Mouse (Mus musculus): ENCODE results near the gene Nudt9. TPM values are rescaled to one million over a fixed set of nuclear protein-coding genes. Genes with fewer than 3 reads are reported as not detected.
A peak's percentile ranks its signal among the peaks of the same experiment; 100 is the strongest.

Nudt9 gene
- polyA plus RNA-seq, 1 experiment from 2014 or later, result 71.7 TPM

DNA sequence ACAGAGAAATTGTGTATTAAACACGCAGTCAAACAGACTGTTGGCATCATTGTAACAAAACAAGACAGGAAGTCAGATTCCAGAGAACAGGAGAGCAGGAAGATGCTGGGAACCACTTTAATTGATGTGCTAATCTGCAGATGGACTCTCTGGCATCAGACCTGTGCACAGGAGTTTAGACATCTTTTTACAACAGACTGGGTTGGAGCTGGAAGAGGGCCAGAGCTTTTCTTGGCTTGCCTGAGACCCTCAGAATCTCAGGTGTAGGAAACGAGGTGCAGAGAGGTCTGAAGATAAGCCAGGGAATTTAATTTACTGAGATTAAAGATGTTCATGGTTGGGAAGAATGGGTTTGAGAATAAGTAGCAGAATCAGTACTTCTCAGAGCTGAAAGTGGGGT, 43.6 kb downstream of the Nudt9 start:
- Histone ChIP-seq H3K9ac (ENCODE audit: low read depth, low read length) (no peak overlapping the region), H3K27ac (ENCODE audit: low read depth, low read length) (no peak overlapping the region), H3K27me3 (replicated peaks; ENCODE audit: control insufficient read depth, insufficient read depth, low read length) (no peaks in the 10 kb centered on the region), H3K4me1 (ENCODE audit: control insufficient read depth, insufficient read depth, low read depth, low read length) (no peaks in the 10 kb centered on the region), H3K9me3 (ENCODE audit: control insufficient read depth, low read length) (no peaks in the 10 kb centered on the region), H3K4me3 (ENCODE audit: low read length) (no peak overlapping the region), H3K36me3 (ENCODE audit: control insufficient read depth, insufficient read depth, low read length) (peaks cover 6% of the 10 kb centered on the region; the same call in 1 of the 2 replicates), H3K4me2 (ENCODE audit: low read length) (no peak overlapping the region)
- WGBS, result 85% methylated on average over 2 of the region's 2 CpGs
- no peak for ATAC-seq

DNA sequence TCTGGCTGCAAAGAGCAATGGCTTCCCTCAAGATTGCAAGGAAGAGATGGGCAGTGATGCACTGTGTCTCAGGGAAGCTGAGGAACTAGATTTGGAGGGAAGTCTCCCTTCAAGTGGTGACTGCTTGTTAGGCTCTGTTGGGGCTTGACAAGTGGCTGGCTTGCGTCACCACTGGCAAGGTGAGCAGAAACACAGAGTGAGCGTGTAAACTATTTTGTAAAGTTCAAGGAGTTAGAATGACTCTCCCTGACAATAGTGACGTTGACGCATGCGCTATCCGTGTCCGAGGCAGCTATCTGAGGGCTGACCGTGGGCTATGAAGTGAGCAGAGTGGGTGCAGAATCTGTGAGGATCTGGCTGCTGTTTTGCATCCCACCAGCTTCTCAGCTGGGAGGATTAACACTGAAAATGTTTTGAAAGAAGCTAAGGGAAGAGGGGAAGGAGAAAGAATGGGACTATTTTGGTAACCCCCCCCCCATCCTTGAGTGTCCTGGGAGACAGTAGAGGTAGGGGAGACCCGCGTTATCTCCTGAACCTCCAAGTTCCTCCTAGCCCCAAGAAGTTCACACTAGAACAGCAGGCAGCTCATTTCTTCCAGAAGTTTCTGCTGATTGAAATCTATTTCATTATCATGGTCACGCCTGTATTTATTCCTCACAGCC, 49.4 kb downstream of the Nudt9 start:
- no peaks in the 10 kb centered on the region for H3K36me3 ChIP-seq (ENCODE audit: control insufficient read depth, insufficient read depth, low read length)
- no peak overlapping the region for H3K4me2 ChIP-seq (ENCODE audit: low read length)
- H3K27ac ChIP-seq (ENCODE audit: low read depth, low read length), result 0 out of 2 replicates have a peak overlapping the region, but pooled peaks have one; percentile 44
- no peak overlapping the region for H3K4me3 ChIP-seq (ENCODE audit: low read length)
- no peaks in the 10 kb centered on the region for H3K9me3 ChIP-seq (ENCODE audit: control insufficient read depth, low read length)
- no peaks in the 10 kb centered on the region for H3K4me1 ChIP-seq (ENCODE audit: control insufficient read depth, insufficient read depth, low read depth, low read length)
- 82% methylated on average over 11 of the region's 11 CpGs for WGBS
- no peak overlapping the region for H3K9ac ChIP-seq (ENCODE audit: low read depth, low read length)
- ATAC-seq, result no peak
- H3K27me3 ChIP-seq (replicated peaks; ENCODE audit: control insufficient read depth, insufficient read depth, low read length), result no peaks in the 10 kb centered on the region

DNA sequence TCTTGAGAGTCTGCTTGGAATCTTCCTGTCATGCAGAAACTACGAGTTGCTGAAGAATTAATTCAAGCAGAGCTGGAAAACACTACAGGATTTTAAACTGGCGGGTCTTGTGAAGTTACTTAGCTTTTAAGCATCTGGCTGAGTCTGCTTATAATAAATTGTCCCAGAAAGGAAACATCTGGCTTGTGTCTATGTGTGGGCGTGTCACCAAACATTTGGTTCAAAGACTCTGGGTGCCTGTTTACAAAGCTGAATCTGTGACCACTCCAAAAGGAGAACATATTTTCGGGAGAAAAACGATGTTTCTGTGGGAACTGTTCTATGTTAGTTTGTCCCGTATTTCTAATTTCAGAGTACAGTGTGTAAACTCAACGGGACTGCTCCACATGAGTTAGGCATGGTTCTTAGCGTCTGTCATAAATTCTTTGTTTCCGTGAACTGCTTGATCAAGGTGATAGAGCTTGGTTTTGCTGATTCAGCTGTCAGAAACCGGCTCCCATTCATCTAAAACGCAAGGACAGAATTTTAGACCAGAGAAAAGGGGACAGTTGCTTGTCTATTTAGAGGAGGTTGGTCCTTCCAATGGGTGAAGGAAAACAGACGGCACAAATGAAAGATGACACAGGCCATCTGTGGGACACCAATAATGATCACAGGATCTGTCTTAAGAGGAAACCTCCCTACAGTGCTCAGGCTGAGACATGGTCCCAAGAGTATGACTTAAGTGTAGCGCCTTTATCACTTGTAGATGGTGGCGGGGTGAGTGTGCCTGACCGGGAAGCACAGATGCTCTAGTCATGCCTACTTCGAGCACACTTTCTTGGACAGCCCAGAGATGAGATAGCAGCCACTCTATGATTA, 50.2 kb downstream of the Nudt9 start:
- no peaks in the 10 kb centered on the region for H3K36me3 ChIP-seq (ENCODE audit: control insufficient read depth, insufficient read depth, low read length)
- H3K4me3 ChIP-seq (ENCODE audit: low read length), result no peak overlapping the region
- H3K27me3 ChIP-seq (replicated peaks; ENCODE audit: control insufficient read depth, insufficient read depth, low read length), result no peaks in the 10 kb centered on the region
- H3K4me2 ChIP-seq (ENCODE audit: low read length), result no peak overlapping the region
- 81% methylated on average over 16 of the region's 16 CpGs for WGBS
- no peak overlapping the region for H3K9ac ChIP-seq (ENCODE audit: low read depth, low read length)
- ATAC-seq, result no peak
- H3K4me1 ChIP-seq (ENCODE audit: control insufficient read depth, insufficient read depth, low read depth, low read length), result no peaks in the 10 kb centered on the region
- H3K27ac ChIP-seq (ENCODE audit: low read depth, low read length), result 0 out of 2 replicates have a peak overlapping the region, but pooled peaks have one; percentile 44
- H3K9me3 ChIP-seq (ENCODE audit: control insufficient read depth, low read length), result no peaks in the 10 kb centered on the region

DNA sequence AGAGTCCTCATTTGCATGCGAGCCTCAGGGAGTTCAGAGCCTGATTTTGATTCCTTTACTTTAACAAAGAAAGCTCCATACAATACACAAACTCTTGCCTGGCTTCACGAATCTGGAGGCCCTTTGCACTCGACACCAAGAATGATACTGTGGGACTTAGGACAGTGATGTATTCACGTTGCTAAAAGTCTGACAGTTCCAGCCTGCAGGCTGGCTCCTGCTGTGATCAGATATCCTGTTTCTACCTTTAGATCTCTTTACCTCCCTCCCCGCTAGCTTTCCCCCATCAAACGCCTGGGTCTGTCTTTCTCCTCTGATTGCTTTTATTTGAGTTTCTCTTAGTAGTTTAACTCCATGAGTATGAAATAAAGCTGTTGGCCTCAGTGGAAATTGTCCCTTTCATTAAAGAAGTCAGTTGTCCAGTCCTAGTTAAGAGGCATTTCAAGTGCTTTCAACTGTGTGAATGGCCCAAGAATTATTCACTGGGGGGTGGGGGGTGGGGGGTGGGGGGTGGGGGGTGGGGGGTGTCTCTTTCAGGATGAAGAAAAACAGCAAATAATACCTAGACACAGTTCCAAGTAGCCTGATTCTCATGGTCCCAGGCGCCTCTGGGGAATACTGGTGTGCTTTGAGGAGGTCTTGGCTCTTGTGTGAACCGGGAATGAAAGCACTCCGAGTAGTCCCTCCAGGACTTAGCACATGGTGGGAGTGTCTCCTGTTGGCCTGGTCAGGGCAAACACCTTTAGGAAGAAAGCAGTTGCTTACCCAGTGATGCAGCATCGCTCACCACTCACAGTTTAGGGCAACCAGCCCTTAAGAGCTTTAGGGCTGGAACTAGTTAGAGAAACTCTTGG, 55.8 kb downstream of the Nudt9 start:
- H3K36me3 ChIP-seq (ENCODE audit: control insufficient read depth, insufficient read depth, low read length), result no peaks in the 10 kb centered on the region
- ATAC-seq, result peak; percentile 82
- H3K9me3 ChIP-seq (ENCODE audit: control insufficient read depth, low read length), result no peaks in the 10 kb centered on the region

DNA sequence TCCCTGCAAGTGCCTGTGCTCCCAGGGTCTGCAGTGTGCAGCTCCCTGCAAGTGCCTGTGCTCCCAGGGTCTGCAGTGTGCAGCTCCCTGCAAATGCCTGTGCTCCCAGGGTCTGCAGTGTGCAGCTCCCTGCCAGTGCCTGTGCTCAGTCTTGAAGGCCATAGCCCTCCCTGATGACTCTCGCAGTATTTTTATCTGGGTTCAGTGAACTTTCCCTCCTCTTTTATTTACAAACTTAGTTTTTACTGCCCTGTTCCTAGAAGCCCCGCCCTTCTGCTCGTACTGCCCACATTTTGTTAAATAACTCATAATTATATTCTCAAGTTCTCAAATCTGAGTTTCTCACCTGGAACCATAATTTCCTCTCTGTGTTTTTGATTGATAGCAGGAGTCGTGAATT, 57.1 kb downstream of the Nudt9 start:
- Histone ChIP-seq H3K9ac (ENCODE audit: low read depth, low read length) (no peak overlapping the region), H3K36me3 (ENCODE audit: control insufficient read depth, insufficient read depth, low read length) (no peaks in the 10 kb centered on the region), H3K4me1 (ENCODE audit: control insufficient read depth, insufficient read depth, low read depth, low read length) (peaks cover 9% of the 10 kb centered on the region), H3K4me2 (ENCODE audit: low read length) (no peak overlapping the region), H3K27me3 (replicated peaks; ENCODE audit: control insufficient read depth, insufficient read depth, low read length) (no peaks in the 10 kb centered on the region), H3K4me3 (ENCODE audit: low read length) (no peak overlapping the region), H3K27ac (ENCODE audit: low read depth, low read length) (peak overlapping the region; percentile 71; the same call in 1 of the 2 replicates), H3K9me3 (ENCODE audit: control insufficient read depth, low read length) (no peaks in the 10 kb centered on the region)
- 75% methylated on average over 4 of the region's 4 CpGs for WGBS
- no peak for ATAC-seq

More for the DNA sequence above, 55.8 kb downstream of the Nudt9 start:
- Histone ChIP-seq H3K9ac (ENCODE audit: low read depth, low read length) (no peak overlapping the region; the same call in 1 of the 2 replicates), H3K27ac (ENCODE audit: low read depth, low read length) (peak overlapping the region; percentile 71), H3K4me1 (ENCODE audit: control insufficient read depth, insufficient read depth, low read depth, low read length) (peaks cover 4% of the 10 kb centered on the region; the same call in 1 of the 2 replicates), H3K27me3 (replicated peaks; ENCODE audit: control insufficient read depth, insufficient read depth, low read length) (no peaks in the 10 kb centered on the region), H3K4me3 (ENCODE audit: low read length) (no peak overlapping the region), H3K4me2 (ENCODE audit: low read length) (no peak overlapping the region)
- 15% methylated on average over 10 of the region's 10 CpGs for whole genome bisulfite sequencing

DNA sequence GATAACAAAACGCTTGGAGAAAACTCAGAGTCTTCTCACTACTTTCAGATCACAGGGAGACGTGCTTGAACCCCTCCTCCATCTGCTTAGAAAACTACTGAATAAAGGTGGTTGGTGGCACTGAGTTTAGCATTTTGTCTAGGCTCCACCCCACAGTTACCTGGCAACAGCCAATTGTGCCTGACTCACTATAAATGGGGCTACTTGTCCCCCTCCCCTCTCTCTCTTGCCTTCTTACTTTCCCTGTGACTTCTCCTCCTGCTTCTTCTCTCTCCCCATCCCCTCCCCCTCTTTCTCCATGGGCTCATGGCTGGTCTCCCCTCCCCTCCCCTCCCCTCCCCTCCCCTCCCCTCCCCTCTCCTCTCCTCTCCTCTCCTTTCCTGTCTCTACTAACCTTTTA, 58.0 kb downstream of the Nudt9 start:
- Histone ChIP-seq H3K27me3 (replicated peaks; ENCODE audit: control insufficient read depth, insufficient read depth, low read length) (no peaks in the 10 kb centered on the region), H3K36me3 (ENCODE audit: control insufficient read depth, insufficient read depth, low read length) (no peaks in the 10 kb centered on the region)

DNA sequence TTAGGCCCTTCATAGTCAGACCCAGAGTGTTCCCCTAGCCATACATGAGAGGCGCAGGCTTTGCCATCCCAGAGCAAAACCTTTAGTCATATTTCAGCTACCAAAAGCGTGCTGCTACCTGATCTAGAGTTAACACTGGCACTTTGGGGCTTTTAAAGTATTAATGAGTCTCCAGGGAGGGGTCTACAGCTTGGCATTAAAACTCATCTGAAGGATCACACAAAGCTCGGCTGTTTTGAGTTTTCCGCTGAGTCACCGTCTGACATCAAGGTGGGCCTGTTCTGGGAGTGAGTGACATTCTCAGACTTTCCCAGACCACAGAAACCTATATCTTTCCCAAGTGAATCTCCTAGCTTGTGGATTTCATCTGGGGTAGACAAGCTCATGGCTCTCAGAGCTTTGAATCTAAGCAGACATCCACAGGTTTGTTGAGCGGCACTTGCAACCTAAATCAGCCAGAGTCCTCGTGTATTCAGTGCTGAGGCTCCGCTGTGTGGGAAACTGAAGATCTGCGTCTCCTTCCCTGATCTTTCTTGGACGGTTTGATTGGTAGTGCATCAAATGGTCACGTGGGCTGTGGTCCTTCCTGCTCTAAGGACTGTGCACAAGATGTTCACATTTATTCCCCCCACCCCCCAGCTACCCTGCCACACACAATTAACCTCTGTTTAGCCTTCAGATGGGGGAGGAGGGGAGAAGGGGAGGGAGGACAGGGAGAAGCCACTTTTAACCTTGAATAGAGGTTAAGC, 62.2 kb downstream of the Nudt9 start:
- peak overlapping the region; percentile 53 for H3K4me2 ChIP-seq (ENCODE audit: low read length)
- peak overlapping the region; percentile 83 for H3K27ac ChIP-seq (ENCODE audit: low read depth, low read length)
- H3K27me3 ChIP-seq (replicated peaks; ENCODE audit: control insufficient read depth, insufficient read depth, low read length), result no peaks in the 10 kb centered on the region
- no peaks in the 10 kb centered on the region for H3K9me3 ChIP-seq (ENCODE audit: control insufficient read depth, low read length)
- peak overlapping the region; percentile 51; the same call in 1 of the 2 replicates for H3K9ac ChIP-seq (ENCODE audit: low read depth, low read length)
- peaks cover 35% of the 10 kb centered on the region for H3K4me1 ChIP-seq (ENCODE audit: control insufficient read depth, insufficient read depth, low read depth, low read length)
- 33% methylated on average over 11 of the region's 11 CpGs for WGBS
- no peaks in the 10 kb centered on the region for H3K36me3 ChIP-seq (ENCODE audit: control insufficient read depth, insufficient read depth, low read length)
- ATAC-seq, result peak; percentile 48
- H3K4me3 ChIP-seq (ENCODE audit: low read length), result peak overlapping the region; percentile 25

More for the DNA sequence above, 58.0 kb downstream of the Nudt9 start:
- Histone ChIP-seq H3K27ac (ENCODE audit: low read depth, low read length) (no peak overlapping the region), H3K9me3 (ENCODE audit: control insufficient read depth, low read length) (no peaks in the 10 kb centered on the region), H3K9ac (ENCODE audit: low read depth, low read length) (no peak overlapping the region), H3K4me3 (ENCODE audit: low read length) (no peak overlapping the region), H3K4me2 (ENCODE audit: low read length) (no peak overlapping the region), H3K4me1 (ENCODE audit: control insufficient read depth, insufficient read depth, low read depth, low read length) (peaks cover 19% of the 10 kb centered on the region)
- no peak for ATAC-seq
- WGBS, result 37% methylated on average over 2 of the region's 2 CpGs

DNA sequence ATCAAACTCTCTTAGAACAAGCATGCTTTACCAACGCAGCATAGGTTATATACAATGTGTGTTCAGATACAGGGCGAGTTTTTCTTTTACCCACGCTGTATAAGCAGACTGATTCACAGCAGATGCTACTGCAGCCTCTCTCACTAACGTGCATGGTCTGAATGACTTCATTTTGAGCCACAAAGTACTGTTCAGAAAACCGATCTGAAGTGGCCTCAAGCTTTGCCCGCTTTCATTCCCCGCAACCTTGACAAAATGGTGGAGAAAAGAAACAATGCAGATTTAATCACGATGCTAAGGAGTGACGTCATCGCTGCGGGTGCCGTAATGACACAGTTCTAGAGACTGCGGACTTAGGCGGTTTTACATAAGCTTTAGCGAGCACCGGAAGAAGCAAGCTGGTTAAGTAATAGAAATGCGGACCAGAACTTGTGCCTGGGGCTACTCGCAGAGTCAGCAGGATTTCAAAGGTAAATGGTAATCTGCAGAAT, 62.8 kb downstream of the Nudt9 start:
- peak; percentile 29 for ATAC-seq
- H3K9me3 ChIP-seq (ENCODE audit: control insufficient read depth, low read length), result no peaks in the 10 kb centered on the region
- peak overlapping the region; percentile 25 for H3K4me3 ChIP-seq (ENCODE audit: low read length)
- WGBS, result 6% methylated on average over 18 of the region's 18 CpGs
- peak overlapping the region; percentile 53 for H3K4me2 ChIP-seq (ENCODE audit: low read length)
- H3K27ac ChIP-seq (ENCODE audit: low read depth, low read length), result peak overlapping the region; percentile 83
- peak overlapping the region; percentile 51; the same call in 1 of the 2 replicates for H3K9ac ChIP-seq (ENCODE audit: low read depth, low read length)
- peaks cover 41% of the 10 kb centered on the region for H3K4me1 ChIP-seq (ENCODE audit: control insufficient read depth, insufficient read depth, low read depth, low read length)
- no peaks in the 10 kb centered on the region for H3K36me3 ChIP-seq (ENCODE audit: control insufficient read depth, insufficient read depth, low read length)
- H3K27me3 ChIP-seq (replicated peaks; ENCODE audit: control insufficient read depth, insufficient read depth, low read length), result no peaks in the 10 kb centered on the region
